ENCODE assay signal across 8 mouse cellular contexts in genomic region chr19:15983739-15984344, GRCm38 (mm10). TPM values are rescaled to one million over a fixed set of nuclear protein-coding genes. Genes with fewer than 3 reads are reported as not detected.
DNase-seq lines count a peak whose midpoint lies in the region; ATAC-seq and TF ChIP-seq lines count a peak whose summit lies in the region.

No protein-coding gene starts in this region.

- DNase-seq in cerebellum, adult 9-11 months: peak; percentile 28
- DNase-seq in cerebellum, postnatal 4 days (ENCODE audit: low spot score in 2 of 2): no peak
- no peak for DNase-seq in testis, postnatal 10 days (ENCODE audit: low spot score)
- DNase-seq in limb, embryonic 14.5 days (ENCODE audit: low spot score): no peak
- no peak for DNase-seq in spleen, adult 12 weeks (ENCODE audit: low spot score)
- no peak for DNase-seq in right cerebral cortex, adult 2 months (ENCODE audit: low spot score in 2 of 2)

- H3K27me3 ChIP-seq in testis, adult 2 months (ENCODE audit: control insufficient read depth, insufficient read depth, low read length): no peaks in the 10 kb centered on the region
- no peaks in the 10 kb centered on the region for H3K27me3 ChIP-seq in limb, embryonic 14.5 days (ENCODE audit: control insufficient read depth, insufficient read depth, low read length)
- H3K27me3 ChIP-seq in stomach, embryonic 15.5 days (replicated peaks): no peaks in the 10 kb centered on the region

- no peaks in the 10 kb centered on the region for H3K4me1 ChIP-seq in testis, adult 2 months (ENCODE audit: control insufficient read depth, insufficient read depth, low read length)
- peaks cover 14% of the 10 kb centered on the region; the same call in 1 of the 2 replicates for H3K4me1 ChIP-seq in limb, embryonic 14.5 days (ENCODE audit: control insufficient read depth, insufficient read depth, low read length)
- H3K4me1 ChIP-seq in stomach, embryonic 15.5 days: peaks cover 3% of the 10 kb centered on the region; the same call in 1 of the 2 replicates

- H3K9ac ChIP-seq in limb, embryonic 14.5 days (ENCODE audit: low read depth, low read length, severe bottlenecking): peak overlapping the region; percentile 87
- H3K9ac ChIP-seq in stomach, embryonic 15.5 days: peak overlapping the region; percentile 75

- no peak overlapping the region for H3K27ac ChIP-seq in testis, adult 2 months (ENCODE audit: control insufficient read depth, insufficient read depth, low read depth, low read length)
- peak overlapping the region; percentile 83; the same call in 1 of the 2 replicates for H3K27ac ChIP-seq in limb, embryonic 14.5 days (replicated peaks; ENCODE audit: low read depth, low read length)
- H3K27ac ChIP-seq in stomach, embryonic 15.5 days: peak overlapping the region; percentile 84; the same call in 1 of the 2 replicates

- H3K9me3 ChIP-seq in limb, embryonic 14.5 days (ENCODE audit: control insufficient read depth, low read length): no peaks in the 10 kb centered on the region
- no peaks in the 10 kb centered on the region for H3K9me3 ChIP-seq in stomach, embryonic 15.5 days

- WGBS in limb, embryonic 14.5 days: 44% methylated on average over 15 of the region's 15 CpGs
- WGBS in stomach, embryonic 15.5 days: 52% methylated on average over 15 of the region's 15 CpGs

- no peak for ATAC-seq in limb, embryonic 14.5 days (ENCODE audit: low FRiP score, low read depth)
- ATAC-seq in stomach, embryonic 15.5 days (ENCODE audit: insufficient read depth, low FRiP score, low read depth): no peak

- H3K4me2 ChIP-seq in limb, embryonic 14.5 days (replicated peaks; ENCODE audit: low read depth, low read length, severe bottlenecking): peak overlapping the region; percentile 86
- peak overlapping the region; percentile 92 for H3K4me2 ChIP-seq in stomach, embryonic 15.5 days

- TF ChIP-seq POLR2A in testis, adult 2 months (IDR thresholded peaks at IDR 0.05; ENCODE audit: control insufficient read depth, low read depth, low read length): no peak
- TF ChIP-seq POLR2A in limb, embryonic 14.5 days (IDR thresholded peaks at IDR 0.05; ENCODE audit: borderline replicate concordance, extremely low read depth, insufficient read depth, insufficient read length): no peak

- peaks cover under 1% of the 10 kb centered on the region; the same call in 1 of the 2 replicates for H3K36me3 ChIP-seq in testis, adult 2 months (ENCODE audit: control insufficient read depth, insufficient read depth, low read length)
- peaks cover 10% of the 10 kb centered on the region for H3K36me3 ChIP-seq in limb, embryonic 14.5 days (ENCODE audit: control insufficient read depth, insufficient read depth, low read length)
- H3K36me3 ChIP-seq in stomach, embryonic 15.5 days: no peaks in the 10 kb centered on the region

- no peak for TF ChIP-seq CTCF in testis, adult 2 months (IDR thresholded peaks at IDR 0.05; ENCODE audit: control insufficient read depth, insufficient read depth, insufficient replicate concordance, low read depth, low read length)

- H3K4me3 ChIP-seq in testis, adult 2 months (ENCODE audit: control insufficient read depth, low read depth, low read length): peak overlapping the region; percentile 91; the same call in 1 of the 2 replicates
- H3K4me3 ChIP-seq in limb, embryonic 14.5 days (replicated peaks; ENCODE audit: low read length): peak overlapping the region; percentile 85
- H3K4me3 ChIP-seq in stomach, embryonic 15.5 days (replicated peaks): peak overlapping the region; percentile 83

RNA-seq across cellular contexts. Expression of gene Cep78, which starts 0.9 kb away (rescaled TPM):
- polyA plus RNA-seq in testis, adult 2 months (2012; rRNA removed): 4.9 and 5.1 TPM in 2 replicates
- polyA plus RNA-seq in limb, embryonic 14.5 days (2012; rRNA removed): 13.9 and 16.0 TPM in 2 replicates
- polyA plus RNA-seq in limb, embryonic 14.5 days (2014; fragmentation: Nextera tagmentation; extraction: Ambion mirVana): 22.5 and 25.3 TPM in 2 replicates
- polyA plus RNA-seq in stomach, embryonic 15.5 days (2015; fragmentation: Nextera tagmentation; extraction: Ambion mirVana): 19.5 and 23.2 TPM in 2 replicates

RNA-seq across cellular contexts. Expression of gene Psat1, which starts 36.7 kb away (rescaled TPM):
- polyA plus RNA-seq in testis, adult 2 months (2012; rRNA removed): 11.5 and 13.5 TPM in 2 replicates
- 71.5 and 76.0 TPM in 2 replicates for polyA plus RNA-seq in limb, embryonic 14.5 days (2012; rRNA removed)
- 99.2 and 119 TPM in 2 replicates for polyA plus RNA-seq in limb, embryonic 14.5 days (2014; fragmentation: Nextera tagmentation; extraction: Ambion mirVana)
- polyA plus RNA-seq in stomach, embryonic 15.5 days (2015; fragmentation: Nextera tagmentation; extraction: Ambion mirVana): 90.5 and 95.5 TPM in 2 replicates
